Mouse (Mus musculus) liver, postnatal 0 days (tissue): Measurements from ENCODE around the gene Abcb8. TPM values are rescaled to one million over a fixed set of nuclear protein-coding genes. Genes with fewer than 3 reads are reported as not detected.

Experiments used
- ATAC-seq: fragments of 200-750 bp; cut with Nextera tagmentation; 2 replicates; pipeline ENCODE4 v1.8.0; 2017; ENCODE audit warnings: mild to moderate bottlenecking, moderate library complexity
- DNase-seq: peaks from one replicate; pipeline ENCODE4 v3.0.0-alpha.2; 2016
- H3K27ac ChIP-seq: fragments of 300-500 bp; sonication (generic); 2 replicates; pipeline ENCODE4 v1.5.1; 2014; ENCODE audit warnings: antibody characterized with exemption, moderate library complexity, mild to moderate bottlenecking, low read depth
- H3K27me3 ChIP-seq: fragments of 300-500 bp; sonication (generic); 2 replicates; pipeline ENCODE4 v1.6.1; 2014; ENCODE audit warnings: low read length, control low read depth, mixed read lengths; ENCODE audit not compliant: insufficient read depth
- H3K36me3 ChIP-seq: fragments of 300-500 bp; sonication (generic); replicated peaks from 2 replicates; pipeline ENCODE4 v1.6.1; 2014; ENCODE audit warnings: mild to moderate bottlenecking, control low read depth, low read length, moderate library complexity, mixed read lengths; ENCODE audit not compliant: insufficient read depth
- H3K4me1 ChIP-seq: fragments of 300-500 bp; sonication (generic); 2 replicates; pipeline ENCODE4 v1.6.1; 2014; ENCODE audit warnings: antibody characterized with exemption, mild to moderate bottlenecking, control low read depth; ENCODE audit not compliant: insufficient read depth
- H3K4me2 ChIP-seq: fragments of 300-500 bp; sonication (generic); 2 replicates; pipeline ENCODE4 v1.6.1; 2014; ENCODE audit warnings: low read depth, mild to moderate bottlenecking, low read length, moderate library complexity, mixed read lengths
- H3K4me3 ChIP-seq: fragments of 300-500 bp; sonication (generic); 2 replicates; pipeline ENCODE4 v1.5.1; 2014; ENCODE audit warnings: low read depth, low read length
- H3K9ac ChIP-seq: fragments of 300-500 bp; sonication (generic); replicated peaks from 2 replicates; pipeline ENCODE4 v1.6.1; 2014; ENCODE audit warnings: mild to moderate bottlenecking, moderate library complexity
- H3K9me3 ChIP-seq: fragments of 300-500 bp; sonication (generic); 2 replicates; pipeline ENCODE4 v1.6.1; 2016; ENCODE audit warnings: mild to moderate bottlenecking, control low read depth, low read length, mixed read lengths
- CTCF ChIP-seq: sonication (generic); IDR thresholded peaks from 2 replicates; pipeline ENCODE4 v1.5.1; 2016; ENCODE audit warnings: antibody characterized with exemption, low read depth
- EP300 ChIP-seq: IDR thresholded peaks from 2 replicates; pipeline ENCODE4 v1.6.1; 2016; ENCODE audit warnings: antibody characterized with exemption, low read depth, mild to moderate bottlenecking
- WGBS: fragments of 180-500 bp; shearing (Covaris S2); extraction: QIAGEN DNeasy Blood & Tissue Kit; methylation state at CpG from one replicate; pipeline ENCODE4 v1.1.7; 2014; ENCODE audit not compliant: insufficient replicate concordance; 5-methylcytosine and 5-hydroxymethylcytosine counted together
- polyA plus RNA-seq: library from polyadenylated mRNA; unstranded; fragments of >200 nt; fragmentation: Nextera tagmentation; extraction: Ambion mirVana; gene quantifications from 2 replicates; pipeline ENCODE4 v1.2.1, GENCODE M21; 2015

Abcb8 gene
- polyA plus RNA-seq, 1 experiment from 2014 or later, result 22.3 TPM

- Histone ChIP-seq H3K4me3 (no peak overlapping the region), H3K36me3 (no peaks in the 10 kb centered on the region), H3K4me1 (no peaks in the 10 kb centered on the region), H3K9ac (no peak overlapping the region), H3K4me2 (no peak overlapping the region), H3K27ac (no peak overlapping the region), H3K27me3 (no peaks in the 10 kb centered on the region), H3K9me3 (no peaks in the 10 kb centered on the region)
- no peak for TF ChIP-seq CTCF
- no peak for TF ChIP-seq EP300
- ATAC-seq (no peak), DNase-seq (no peak)
- WGBS, result 63% methylated on average over 6 of the region's 6 CpGs
Observed at GRCm38 (mm10) chr5:24374216-24374615, 19.2 kb upstream of the Abcb8 start.

GRCm38 (mm10) chr5:24374666-24375328 is 18.7 kb upstream of the Abcb8 start:
- Histone ChIP-seq H3K36me3 (no peaks in the 10 kb centered on the region), H3K4me3 (no peak overlapping the region), H3K9ac (no peak overlapping the region), H3K27ac (no peak overlapping the region), H3K4me2 (no peak overlapping the region), H3K4me1 (no peaks in the 10 kb centered on the region), H3K27me3 (no peaks in the 10 kb centered on the region), H3K9me3 (no peaks in the 10 kb centered on the region)
- TF ChIP-seq CTCF (no peak), EP300 (no peak)
- 67% methylated on average over 7 of the region's 7 CpGs for WGBS
- DNase-seq (no peak), ATAC-seq (no peak)

- H3K4me3 ChIP-seq, result no peak overlapping the region
- DNase-seq (no peak), ATAC-seq (no peak)
- 68% methylated on average over 2 of the region's 2 CpGs for WGBS
- H3K9me3 ChIP-seq, result no peaks in the 10 kb centered on the region
- no peak overlapping the region for H3K9ac ChIP-seq
- no peak overlapping the region for H3K4me2 ChIP-seq
- H3K4me1 ChIP-seq, result peaks cover 5% of the 10 kb centered on the region
- TF ChIP-seq EP300, result no peak
- no peak for TF ChIP-seq CTCF
- no peaks in the 10 kb centered on the region for H3K27me3 ChIP-seq
- H3K36me3 ChIP-seq, result no peaks in the 10 kb centered on the region
- no peak overlapping the region for H3K27ac ChIP-seq
Observed at GRCm38 (mm10) chr5:24378700-24379099, 14.8 kb upstream of the Abcb8 start.

- Histone ChIP-seq H3K27me3 (no peaks in the 10 kb centered on the region), H3K27ac (no peak overlapping the region), H3K36me3 (no peaks in the 10 kb centered on the region), H3K4me1 (peaks cover 13% of the 10 kb centered on the region), H3K4me3 (no peak overlapping the region), H3K9me3 (no peaks in the 10 kb centered on the region), H3K4me2 (no peak overlapping the region), H3K9ac (no peak overlapping the region)
- no peak for ATAC-seq
- DNase-seq, result no peak
- 77% methylated on average over 4 of the region's 4 CpGs for WGBS
- no peak for TF ChIP-seq CTCF
- no peak for TF ChIP-seq EP300
Observed at GRCm38 (mm10) chr5:24379501-24379900, 14.0 kb upstream of the Abcb8 start.

- no peak for TF ChIP-seq EP300
- no peak for TF ChIP-seq CTCF
- 67% methylated on average over 4 of the region's 4 CpGs for WGBS
- Histone ChIP-seq H3K27me3 (no peaks in the 10 kb centered on the region), H3K4me1 (peaks cover 21% of the 10 kb centered on the region), H3K4me2 (no peak overlapping the region), H3K36me3 (no peaks in the 10 kb centered on the region), H3K9ac (no peak overlapping the region), H3K4me3 (no peak overlapping the region), H3K27ac (no peak overlapping the region), H3K9me3 (no peaks in the 10 kb centered on the region)
- no peak for ATAC-seq
- DNase-seq, result no peak
Observed at GRCm38 (mm10) chr5:24380499-24380898, 13.0 kb upstream of the Abcb8 start.

GRCm38 (mm10) chr5:24381486-24381885 is 12.0 kb upstream of the Abcb8 start:
- 66% methylated on average over 6 of the region's 6 CpGs for WGBS
- Histone ChIP-seq H3K4me1 (peaks cover 23% of the 10 kb centered on the region), H3K4me2 (no peak overlapping the region), H3K27me3 (no peaks in the 10 kb centered on the region), H3K4me3 (no peak overlapping the region), H3K9me3 (no peaks in the 10 kb centered on the region), H3K27ac (no peak overlapping the region), H3K36me3 (no peaks in the 10 kb centered on the region), H3K9ac (no peak overlapping the region)
- TF ChIP-seq CTCF (no peak), EP300 (no peak)
- ATAC-seq (no peak), DNase-seq (no peak)

- ATAC-seq (no peak), DNase-seq (no peak)
- Histone ChIP-seq H3K4me2 (no peak overlapping the region), H3K4me1 (peaks cover 24% of the 10 kb centered on the region), H3K27me3 (no peaks in the 10 kb centered on the region), H3K36me3 (no peaks in the 10 kb centered on the region), H3K27ac (no peak overlapping the region), H3K9me3 (no peaks in the 10 kb centered on the region), H3K9ac (no peak overlapping the region), H3K4me3 (no peak overlapping the region)
- TF ChIP-seq EP300 (no peak), CTCF (no peak)
- WGBS, result 59% methylated on average over 2 of the region's 2 CpGs
Observed at GRCm38 (mm10) chr5:24381988-24382387, 11.5 kb upstream of the Abcb8 start.
